Mouse (Mus musculus) urinary bladder, adult 18-20 months (tissue): Measurements from ENCODE around the gene Ltk.

ENCODE experiments used
- DNase-seq, 2 experiments: peaks; one replicate each; pipeline ENCODE4 v3.0.0; 2022; ENCODE audit warnings: low spot score in 2 of 2, mixed read lengths in 2 of 2

The Ltk gene

GRCm38 (mm10) chr2:119703171-119703570, 57.1 kb downstream of the Ltk start:
- DNase-seq: no peak
